Mouse (Mus musculus) MEL (cell line): Measurements from ENCODE around the gene Mrgpra1.
"Not testable (repeated sequence)": the region's sequence is repeated elsewhere in the genome, so short reads cannot be mapped to it uniquely, and the experiment has no call there.

ENCODE experiments used
- E2F4 ChIP-seq: IDR thresholded peaks from 2 replicates; pipeline ENCODE4 v1.6.1; 2011; ENCODE audit warnings: low read depth, low read length, improper control_type of control experiment, borderline replicate concordance
- EP300 ChIP-seq, 2 experiments: IDR thresholded peaks; 2 replicates each; pipeline ENCODE4 v1.6.1; 2011; ENCODE audit warnings: improper control_type of control experiment in 2 of 2, low read length in 2 of 2, low read depth in 1 of 2, mild to moderate bottlenecking in 1 of 2
- GABPA ChIP-seq: IDR thresholded peaks from 2 replicates; pipeline ENCODE4 v1.6.1; 2012; ENCODE audit warnings: low read depth, mild to moderate bottlenecking, inconsistent platforms, low read length, improper control_type of control experiment, moderate library complexity
- GATA1 ChIP-seq: IDR thresholded peaks from 2 replicates; pipeline ENCODE4 v1.6.1; 2011; ENCODE audit warnings: low read depth, low read length, improper control_type of control experiment
- POLR2A ChIP-seq, 2 experiments: IDR thresholded peaks; 2 replicates each; pipeline ENCODE4 v1.6.1; 2011 to 2012; ENCODE audit warnings: low read length in 2 of 2, mild to moderate bottlenecking in 2 of 2, control low read depth in 1 of 2, improper control_type of control experiment in 1 of 2, low read depth in 1 of 2, moderate library complexity in 1 of 2; ENCODE audit not compliant: control insufficient read depth in 1 of 2, insufficient read depth in 1 of 2, poor library complexity in 1 of 2
- POLR2AphosphoS2 ChIP-seq: IDR thresholded peaks from 2 replicates; pipeline ENCODE4 v1.6.1; 2011; ENCODE audit warnings: low read length, improper control_type of control experiment
- SMC3 ChIP-seq: IDR thresholded peaks from 2 replicates; pipeline ENCODE4 v1.6.1; 2011; ENCODE audit warnings: low read depth, low read length, improper control_type of control experiment
- ZKSCAN1 ChIP-seq: IDR thresholded peaks from 2 replicates; pipeline ENCODE4 v1.6.1; 2012; ENCODE audit warnings: low read depth, mild to moderate bottlenecking, inconsistent platforms, low read length, improper control_type of control experiment, moderate library complexity

- not testable (repeated sequence) for TF ChIP-seq E2F4; EP300 (IDR thresholded peaks at IDR 0.05; ENCODE audit: low read depth in 1 of 2, low read length in 2 of 2); ZKSCAN1; GABPA; SMC3; GATA1; POLR2AphosphoS2; POLR2A (IDR thresholded peaks at IDR 0.05; ENCODE audit: control insufficient read depth in 1 of 2, insufficient read depth in 1 of 2, low read depth in 1 of 2, low read length in 2 of 2, poor library complexity in 1 of 2)
Observed at GRCm38 (mm10) chr7:47341887-47342286, 12.2 kb downstream of the Mrgpra1 start.
